Mouse (Mus musculus) hindbrain, embryonic 12.5 days (tissue): ENCODE results near the gene Ttc16. TPM values are rescaled to one million over a fixed set of nuclear protein-coding genes. Genes with fewer than 3 reads are reported as not detected.

Experiments
- ATAC-seq: fragments of 200-750 bp; cut with Nextera tagmentation; 2 replicates; pipeline ENCODE4 v1.8.0; 2017; ENCODE audit warnings: moderate TSS enrichment; ENCODE audit not compliant: low FRiP score
- H3K27ac ChIP-seq: fragments of 300-500 bp; sonication (generic); 2 replicates; pipeline ENCODE4 v1.5.1; 2016; ENCODE audit warnings: mild to moderate bottlenecking
- H3K27me3 ChIP-seq: fragments of 300-500 bp; sonication (generic); 2 replicates; pipeline ENCODE4 v1.6.1; 2016; ENCODE audit warnings: mild to moderate bottlenecking
- H3K36me3 ChIP-seq: fragments of 300-500 bp; sonication (generic); 2 replicates; pipeline ENCODE4 v1.6.1; 2016; ENCODE audit warnings: mild to moderate bottlenecking
- H3K4me1 ChIP-seq: fragments of 300-500 bp; sonication (generic); 2 replicates; pipeline ENCODE4 v1.6.1; 2016
- H3K4me2 ChIP-seq: fragments of 300-500 bp; sonication (generic); replicated peaks from 2 replicates; pipeline ENCODE4 v1.6.1; 2016; ENCODE audit warnings: mild to moderate bottlenecking
- H3K4me3 ChIP-seq: fragments of 300-500 bp; sonication (generic); 2 replicates; pipeline ENCODE4 v1.5.1; 2016; ENCODE audit warnings: mild to moderate bottlenecking
- H3K9ac ChIP-seq: fragments of 300-500 bp; sonication (generic); 2 replicates; pipeline ENCODE4 v1.6.1; 2016; ENCODE audit warnings: mild to moderate bottlenecking, moderate library complexity
- H3K9me3 ChIP-seq: fragments of 300-500 bp; sonication (generic); replicated peaks from 2 replicates; pipeline ENCODE4 v1.6.1; 2016; ENCODE audit warnings: mild to moderate bottlenecking
- WGBS: fragments of 180-500 bp; shearing (Covaris S2); methylation state at CpG from one replicate; pipeline ENCODE4 v1.1.7; 2016; 5-methylcytosine and 5-hydroxymethylcytosine counted together
- polyA plus RNA-seq: library from polyadenylated mRNA; unstranded; fragments of >200 nt; fragmentation: Nextera tagmentation; extraction: Ambion mirVana; gene quantifications from 2 replicates; pipeline ENCODE4 v1.2.1, GENCODE M21; 2016

The Ttc16 gene
- polyA plus RNA-seq, 1 experiment from 2014 or later: 1.1 TPM

DNA sequence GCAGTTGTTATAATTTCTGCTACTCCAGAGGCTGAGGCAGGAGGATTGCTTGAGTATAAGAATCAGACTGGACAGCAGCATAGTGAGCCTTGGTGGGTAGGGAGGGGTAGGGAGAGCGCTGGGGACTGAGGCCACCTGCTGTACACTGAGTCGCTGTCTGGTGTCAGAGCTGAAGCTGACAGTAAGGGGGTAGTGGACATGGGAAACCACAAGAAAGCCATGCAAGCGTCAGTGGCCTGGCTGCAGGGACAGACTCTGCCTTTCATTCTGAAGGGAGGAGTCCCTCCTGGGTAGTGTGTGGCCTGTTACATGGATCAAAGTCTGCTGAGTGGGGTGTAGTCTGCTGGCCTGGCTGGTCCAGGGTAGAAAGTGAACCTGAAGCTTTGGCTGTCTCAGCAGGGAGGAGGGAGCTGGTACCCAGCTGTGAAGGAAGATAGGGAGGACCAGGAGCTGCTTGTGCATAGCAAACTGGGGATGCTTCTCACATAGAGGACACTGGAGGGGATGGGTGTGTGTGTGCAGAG is 39.1 kb downstream of the Ttc16 start:
- no peak overlapping the region for H3K4me3 ChIP-seq
- H3K9ac ChIP-seq: no peak overlapping the region
- H3K9me3 ChIP-seq: no peaks in the 10 kb centered on the region
- WGBS: 27% methylated on average over 3 of the region's 3 CpGs
- H3K27me3 ChIP-seq: peaks cover 8% of the 10 kb centered on the region
- peaks cover 14% of the 10 kb centered on the region for H3K4me1 ChIP-seq
- H3K27ac ChIP-seq: no peak overlapping the region; the same call in 1 of the 2 replicates
- no peak overlapping the region for H3K4me2 ChIP-seq
- ATAC-seq: no peak
- no peaks in the 10 kb centered on the region for H3K36me3 ChIP-seq

- 51% methylated on average over 4 of the region's 4 CpGs for WGBS
- no peaks in the 10 kb centered on the region for H3K36me3 ChIP-seq
- H3K27ac ChIP-seq: no peak overlapping the region
- H3K9me3 ChIP-seq: no peaks in the 10 kb centered on the region
- no peak overlapping the region for H3K9ac ChIP-seq
- H3K27me3 ChIP-seq: no peaks in the 10 kb centered on the region; the same call in 1 of the 2 replicates
- peaks cover 18% of the 10 kb centered on the region for H3K4me1 ChIP-seq
- no peak for ATAC-seq
- no peak overlapping the region for H3K4me2 ChIP-seq
- H3K4me3 ChIP-seq: no peak overlapping the region
Measured at GRCm38 (mm10) chr2:32734933-32735332, 40.5 kb downstream of the Ttc16 start.

GRCm38 (mm10) chr2:32734480-32734879 is 41.0 kb downstream of the Ttc16 start:
- Histone ChIP-seq H3K27me3 (no peaks in the 10 kb centered on the region; the same call in 1 of the 2 replicates), H3K27ac (no peak overlapping the region), H3K9me3 (no peaks in the 10 kb centered on the region), H3K4me1 (peaks cover 22% of the 10 kb centered on the region), H3K4me2 (no peak overlapping the region), H3K36me3 (no peaks in the 10 kb centered on the region), H3K4me3 (no peak overlapping the region), H3K9ac (no peak overlapping the region)
- 48% methylated on average over 4 of the region's 4 CpGs for WGBS
- no peak for ATAC-seq

DNA sequence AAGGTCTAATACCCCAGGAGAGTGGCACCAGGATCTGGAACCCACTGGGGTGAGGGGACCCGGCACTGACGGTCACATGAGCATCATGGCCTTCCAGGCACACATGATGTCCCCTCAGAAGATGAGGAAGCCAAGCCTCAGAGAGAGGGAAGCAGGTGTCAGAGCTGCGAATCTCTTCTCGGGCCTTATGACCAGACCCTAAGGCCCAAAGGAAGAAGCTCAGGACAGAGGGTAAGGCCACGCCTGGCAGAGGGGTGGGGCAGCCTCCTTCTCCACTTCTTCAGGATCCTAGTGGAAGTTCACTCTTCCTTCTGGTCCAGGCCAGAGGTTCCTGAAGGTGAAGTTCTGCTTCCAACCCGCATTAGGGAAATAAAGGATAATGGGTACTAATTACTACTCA is 42.7 kb downstream of the Ttc16 start:
- no peaks in the 10 kb centered on the region for H3K27me3 ChIP-seq
- no peak overlapping the region for H3K4me2 ChIP-seq
- no peak for ATAC-seq
- no peak overlapping the region for H3K4me3 ChIP-seq
- H3K27ac ChIP-seq: no peak overlapping the region
- H3K9me3 ChIP-seq: no peaks in the 10 kb centered on the region
- H3K4me1 ChIP-seq: peaks cover 23% of the 10 kb centered on the region
- 70% methylated on average over 6 of the region's 6 CpGs for WGBS
- H3K9ac ChIP-seq: no peak overlapping the region
- no peaks in the 10 kb centered on the region for H3K36me3 ChIP-seq

DNA sequence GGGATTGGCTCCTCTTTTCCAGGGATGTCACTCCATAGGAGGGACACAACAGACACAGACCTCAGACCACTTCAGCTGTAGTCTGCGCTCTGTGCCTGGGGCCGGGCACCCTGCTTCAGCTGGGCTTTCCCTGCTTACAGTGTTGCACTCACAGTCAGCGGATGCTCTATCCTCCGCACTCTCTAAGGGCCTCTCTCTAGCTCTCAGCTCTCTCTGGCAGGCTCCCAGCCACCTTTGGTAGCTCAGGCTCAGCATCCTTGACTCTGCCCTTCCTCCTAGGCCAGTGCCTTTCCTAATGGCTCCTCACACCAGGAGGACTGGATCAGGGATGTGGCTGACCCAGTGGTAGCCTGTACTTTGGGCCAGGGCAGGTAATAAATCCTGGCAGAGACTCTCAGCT is 43.5 kb downstream of the Ttc16 start:
- no peak for ATAC-seq
- 73% methylated on average over 4 of the region's 4 CpGs for WGBS
- Histone ChIP-seq H3K27ac (0 out of 2 replicates have a peak overlapping the region, but pooled peaks have one; percentile 30), H3K36me3 (no peaks in the 10 kb centered on the region), H3K4me3 (no peak overlapping the region), H3K4me2 (no peak overlapping the region), H3K27me3 (no peaks in the 10 kb centered on the region), H3K4me1 (peaks cover 22% of the 10 kb centered on the region), H3K9me3 (no peaks in the 10 kb centered on the region), H3K9ac (0 out of 2 replicates have a peak overlapping the region, but pooled peaks have one; percentile 13)

DNA sequence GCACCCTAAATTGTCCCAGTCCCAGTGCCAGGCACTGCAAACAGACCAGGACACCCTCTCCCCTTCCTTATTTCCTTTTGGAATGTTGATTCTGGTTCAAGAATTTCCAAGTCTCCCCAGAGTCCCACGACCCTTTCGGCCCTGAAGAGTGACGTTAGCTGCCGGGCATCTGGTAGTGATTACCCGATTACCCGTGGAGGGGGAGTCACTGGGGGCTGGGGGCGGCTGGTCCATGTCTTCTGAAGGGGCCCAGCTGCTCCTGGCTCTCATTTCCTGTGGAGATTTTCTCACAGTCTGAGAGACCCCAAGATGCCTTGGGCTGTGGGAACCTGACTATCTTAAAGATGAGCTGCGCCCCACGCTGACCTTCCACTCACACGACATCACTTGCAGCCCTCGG is 44.6 kb downstream of the Ttc16 start:
- 48% methylated on average over 11 of the region's 11 CpGs for WGBS
- H3K4me2 ChIP-seq: peak overlapping the region; percentile 29; the same call in 1 of the 2 replicates

DNA sequence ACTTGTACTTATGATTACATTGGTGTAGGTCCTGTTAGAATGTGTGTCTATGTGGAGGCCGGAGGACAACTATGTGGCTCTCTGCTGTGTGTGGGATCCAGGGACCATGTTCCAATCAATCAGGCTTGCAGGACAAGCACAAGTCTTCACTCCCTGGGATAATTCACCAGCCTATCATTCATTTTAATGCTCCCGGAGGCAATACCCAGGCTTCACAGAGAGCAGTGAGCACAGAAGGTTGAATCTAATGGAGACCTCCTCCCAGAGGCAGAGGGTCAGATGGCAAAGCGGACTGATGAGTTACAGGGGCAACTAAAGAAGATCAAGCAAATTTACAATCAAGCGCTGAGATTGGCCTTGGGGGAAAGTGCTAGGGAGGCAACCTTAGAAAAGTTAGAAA is 45.9 kb downstream of the Ttc16 start:
- no peak for ATAC-seq
- Histone ChIP-seq H3K9me3 (no peaks in the 10 kb centered on the region), H3K4me2 (no peak overlapping the region), H3K9ac (no peak overlapping the region), H3K4me3 (no peak overlapping the region), H3K4me1 (peaks cover 19% of the 10 kb centered on the region), H3K27me3 (no peaks in the 10 kb centered on the region), H3K27ac (no peak overlapping the region), H3K36me3 (no peaks in the 10 kb centered on the region)
- 73% methylated on average over 4 of the region's 4 CpGs for WGBS

More for the DNA sequence above, 44.6 kb downstream of the Ttc16 start:
- no peaks in the 10 kb centered on the region for H3K9me3 ChIP-seq
- no peak for ATAC-seq
- no peaks in the 10 kb centered on the region for H3K36me3 ChIP-seq
- H3K4me3 ChIP-seq: no peak overlapping the region
- peaks cover 22% of the 10 kb centered on the region for H3K4me1 ChIP-seq
- 0 out of 2 replicates have a peak overlapping the region, but pooled peaks have one; percentile 23 for H3K27ac ChIP-seq
- H3K9ac ChIP-seq: no peak overlapping the region
- no peaks in the 10 kb centered on the region for H3K27me3 ChIP-seq

GRCm38 (mm10) chr2:32728463-32728862 is 47.0 kb downstream of the Ttc16 start:
- Histone ChIP-seq H3K9ac (no peak overlapping the region), H3K9me3 (no peaks in the 10 kb centered on the region), H3K4me3 (no peak overlapping the region; the same call in 1 of the 2 replicates), H3K36me3 (no peaks in the 10 kb centered on the region), H3K27me3 (no peaks in the 10 kb centered on the region), H3K4me1 (peaks cover 19% of the 10 kb centered on the region), H3K4me2 (peak overlapping the region; percentile 17; the same call in 1 of the 2 replicates), H3K27ac (no peak overlapping the region)
- no peak for ATAC-seq
- WGBS: 48% methylated on average over 7 of the region's 7 CpGs

GRCm38 (mm10) chr2:32727435-32727834 is 48.0 kb downstream of the Ttc16 start:
- peak; percentile 91 for ATAC-seq
- Histone ChIP-seq H3K27ac (peak overlapping the region; percentile 23; the same call in 1 of the 2 replicates), H3K4me1 (peaks cover 19% of the 10 kb centered on the region), H3K4me2 (peak overlapping the region; percentile 55), H3K4me3 (peak overlapping the region; percentile 28), H3K27me3 (no peaks in the 10 kb centered on the region), H3K36me3 (no peaks in the 10 kb centered on the region), H3K9ac (peak overlapping the region; percentile 54; the same call in 1 of the 2 replicates), H3K9me3 (no peaks in the 10 kb centered on the region)
- 4% methylated on average over 16 of the region's 16 CpGs for WGBS

- WGBS: 85% methylated on average over 16 of the region's 16 CpGs
- no peak for ATAC-seq
Measured at GRCm38 (mm10) chr2:32724832-32725790, 50.3 kb downstream of the Ttc16 start.

DNA sequence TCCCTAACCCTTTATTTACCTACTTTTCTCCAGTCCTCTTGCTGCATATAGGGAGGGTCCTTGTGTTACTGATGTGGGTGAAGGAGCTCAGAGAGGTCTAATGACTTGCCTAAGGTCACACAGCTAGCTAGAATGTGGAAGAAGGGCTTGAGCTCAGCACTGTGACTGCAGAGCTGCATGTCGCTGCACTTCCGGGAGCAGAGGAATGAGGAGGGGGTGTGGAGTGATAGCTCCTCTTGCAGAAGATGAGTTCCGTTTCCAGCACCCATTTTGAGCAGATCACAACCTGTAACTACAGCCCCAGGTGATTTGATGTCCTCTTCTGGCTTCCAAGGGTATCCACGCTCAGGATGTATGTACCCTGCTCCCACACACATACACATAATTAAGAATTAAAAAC is 51.3 kb downstream of the Ttc16 start:
- Histone ChIP-seq H3K36me3 (no peaks in the 10 kb centered on the region), H3K27ac (no peak overlapping the region), H3K27me3 (no peaks in the 10 kb centered on the region), H3K4me3 (no peak overlapping the region), H3K4me1 (peaks cover 17% of the 10 kb centered on the region), H3K4me2 (no peak overlapping the region), H3K9me3 (no peaks in the 10 kb centered on the region), H3K9ac (no peak overlapping the region)
- WGBS: 82% methylated on average over 4 of the region's 4 CpGs
- ATAC-seq: no peak

More at GRCm38 (mm10) chr2:32724832-32725790, 50.3 kb downstream of the Ttc16 start:
- Histone ChIP-seq H3K4me2 (no peak overlapping the region), H3K27me3 (no peaks in the 10 kb centered on the region), H3K9ac (no peak overlapping the region), H3K4me3 (no peak overlapping the region), H3K4me1 (peaks cover 23% of the 10 kb centered on the region), H3K27ac (no peak overlapping the region), H3K9me3 (no peaks in the 10 kb centered on the region), H3K36me3 (no peaks in the 10 kb centered on the region)

GRCm38 (mm10) chr2:32722581-32722980 is 52.9 kb downstream of the Ttc16 start:
- Histone ChIP-seq H3K4me2 (no peak overlapping the region), H3K27me3 (no peaks in the 10 kb centered on the region), H3K27ac (no peak overlapping the region), H3K4me1 (peaks cover 20% of the 10 kb centered on the region), H3K9me3 (no peaks in the 10 kb centered on the region), H3K4me3 (no peak overlapping the region), H3K9ac (no peak overlapping the region), H3K36me3 (no peaks in the 10 kb centered on the region)
- ATAC-seq: no peak
- WGBS: 84% methylated on average over 3 of the region's 3 CpGs
